Mouse (Mus musculus): Measurements from ENCODE around the gene Phlda3. TPM values are rescaled to one million over a fixed set of nuclear protein-coding genes. Genes with fewer than 3 reads are reported as not detected.
A peak's percentile ranks its signal among the peaks of the same experiment; 100 is the strongest.

Gene Phlda3
- 10 to 100 TPM; 15.0 to 16.6 TPM for total RNA-seq (2021)
- long read RNA-seq, experiment 1, transcript Phlda3-201 (2 exons, 1,435 nt), result major isoform, 39 of 40 reads
- long read RNA-seq, experiment 1, partial matches to known transcripts, result 0 of 40 reads
- long read RNA-seq, experiment 1, other reads (novel, unspliced or antisense), result 1 of 40 reads
- long read RNA-seq, experiment 2, transcript Phlda3-201 (2 exons, 1,435 nt), result major isoform, 25 of 26 reads
- long read RNA-seq, experiment 2, partial matches to known transcripts, result 1 of 26 reads
- long read RNA-seq, experiment 2, other reads (novel, unspliced or antisense), result 0 of 26 reads

GRCm38 (mm10) chr1:135765645-135766591 is at the start of gene Phlda3:
TSS of gene Phlda3 (plus strand) at chr1:135766119.
- peak in 1 of 2 experiments; percentile 54 for DNase-seq (ENCODE audit: low spot score in 2 of 2)
- intact Hi-C loops (cut with DNase I), result no loop called here

GRCm38 (mm10) chr1:135719486-135719885 is 46.4 kb upstream of the Phlda3 start:
- intact Hi-C loops (cut with DNase I), result loop anchor here (1.0 to 2.0 kb wide), 3 partner anchors 34 to 69 kb away; no protein-coding TSS in a partner anchor
- DNase-seq (ENCODE audit: low spot score in 2 of 2), result peak; percentile 78 to 82

GRCm38 (mm10) chr1:135719983-135720382 is 45.9 kb upstream of the Phlda3 start, which contains the start of gene Csrp1:
TSS of gene Csrp1 (plus strand) at chr1:135720061.
- intact Hi-C loops (cut with DNase I), result loop anchor here (1.0 to 10.0 kb wide), 4 partner anchors 33 to 225 kb away; no protein-coding TSS in a partner anchor
- no peak for DNase-seq (ENCODE audit: low spot score in 2 of 2)

- intact Hi-C loops (cut with DNase I), result loop anchor here (10.0 kb wide), 1 partner anchor 222 kb away; no protein-coding TSS in a partner anchor
- DNase-seq (ENCODE audit: low spot score in 2 of 2), result no peak
Measured at GRCm38 (mm10) chr1:135723016-135723415, 42.9 kb upstream of the Phlda3 start.

GRCm38 (mm10) chr1:135724134-135724533 is 41.8 kb upstream of the Phlda3 start:
- intact Hi-C loops (cut with DNase I), result loop anchor here (10.0 kb wide), 1 partner anchor 221 kb away; no protein-coding TSS in a partner anchor
- DNase-seq (ENCODE audit: low spot score in 2 of 2), result no peak

GRCm38 (mm10) chr1:135725324-135725723 is 40.6 kb upstream of the Phlda3 start:
- DNase-seq (ENCODE audit: low spot score in 2 of 2), result no peak
- intact Hi-C loops (cut with DNase I), result loop anchor here (10.0 kb wide), 1 partner anchor 219 kb away; no protein-coding TSS in a partner anchor

- intact Hi-C loops (cut with DNase I), result loop anchor here (10.0 kb wide), 1 partner anchor 219 kb away; no protein-coding TSS in a partner anchor
- DNase-seq (ENCODE audit: low spot score in 2 of 2), result no peak
Measured at GRCm38 (mm10) chr1:135725936-135726335, 40.0 kb upstream of the Phlda3 start.

GRCm38 (mm10) chr1:135728631-135729366 is 37.1 kb upstream of the Phlda3 start:
- DNase-seq (ENCODE audit: low spot score in 2 of 2), result peak; percentile 79 to 83
- intact Hi-C loops (cut with DNase I), result loop anchor here (10.0 kb wide), 1 partner anchor 216 kb away; no protein-coding TSS in a partner anchor

- DNase-seq (ENCODE audit: low spot score in 2 of 2), result no peak
- intact Hi-C loops (cut with DNase I), result loop anchor here (10.0 kb wide), 1 partner anchor 215 kb away; no protein-coding TSS in a partner anchor
Measured at GRCm38 (mm10) chr1:135729367-135729713, 36.6 kb upstream of the Phlda3 start.

- intact Hi-C loops (cut with DNase I), result loop anchor here (10.0 kb wide), 1 partner anchor 215 kb away; no protein-coding TSS in a partner anchor
- no peak for DNase-seq (ENCODE audit: low spot score in 2 of 2)
Measured at GRCm38 (mm10) chr1:135729821-135730220, 36.1 kb upstream of the Phlda3 start.

GRCm38 (mm10) chr1:135730296-135730695 is 35.6 kb upstream of the Phlda3 start:
- no peak for DNase-seq (ENCODE audit: low spot score in 2 of 2)
- intact Hi-C loops (cut with DNase I), result no loop called here

- intact Hi-C loops (cut with DNase I), result no loop called here
- DNase-seq (ENCODE audit: low spot score in 2 of 2), result no peak
Measured at GRCm38 (mm10) chr1:135731393-135731792, 34.5 kb upstream of the Phlda3 start.

- intact Hi-C loops (cut with DNase I), result no loop called here
- no peak for DNase-seq (ENCODE audit: low spot score in 2 of 2)
Measured at GRCm38 (mm10) chr1:135731897-135732684, 33.8 kb upstream of the Phlda3 start.

- intact Hi-C loops (cut with DNase I), result no loop called here
- peak; percentile 66 for DNase-seq (ENCODE audit: low spot score in 2 of 2)
Measured at GRCm38 (mm10) chr1:135734225-135734937, 31.5 kb upstream of the Phlda3 start.

GRCm38 (mm10) chr1:135735460-135735859 is 30.5 kb upstream of the Phlda3 start:
- DNase-seq (ENCODE audit: low spot score in 2 of 2), result no peak
- intact Hi-C loops (cut with DNase I), result no loop called here

- intact Hi-C loops (cut with DNase I), result no loop called here
- DNase-seq (ENCODE audit: low spot score in 2 of 2), result no peak
Measured at GRCm38 (mm10) chr1:135744987-135745386, 20.9 kb upstream of the Phlda3 start.

GRCm38 (mm10) chr1:135746248-135746647 is 19.7 kb upstream of the Phlda3 start:
- no peak for DNase-seq (ENCODE audit: low spot score in 2 of 2)
- intact Hi-C loops (cut with DNase I), result no loop called here

All from left cerebral cortex, postnatal 14 days (tissue).